Mouse (Mus musculus) thymus, adult 2 months (tissue): ENCODE results near the gene Nt5c1b.

ENCODE experiments used
- CTCF ChIP-seq: fragments of 200-500 bp; IDR thresholded peaks from 2 replicates; pipeline ENCODE4 v1.5.1; 2012; ENCODE audit warnings: mild to moderate bottlenecking, control low read depth, low read length, moderate library complexity, borderline replicate concordance; ENCODE audit not compliant: control insufficient read depth, poor library complexity, insufficient read depth; ENCODE audit errors: extremely low read depth
- POLR2A ChIP-seq: fragments of 200-500 bp; IDR thresholded peaks from 2 replicates; pipeline ENCODE4 v1.6.1; 2012; ENCODE audit warnings: mild to moderate bottlenecking, low read length, control low read depth, moderate library complexity; ENCODE audit not compliant: control insufficient read depth, poor library complexity, insufficient read depth; ENCODE audit errors: extremely low read depth

DNA sequence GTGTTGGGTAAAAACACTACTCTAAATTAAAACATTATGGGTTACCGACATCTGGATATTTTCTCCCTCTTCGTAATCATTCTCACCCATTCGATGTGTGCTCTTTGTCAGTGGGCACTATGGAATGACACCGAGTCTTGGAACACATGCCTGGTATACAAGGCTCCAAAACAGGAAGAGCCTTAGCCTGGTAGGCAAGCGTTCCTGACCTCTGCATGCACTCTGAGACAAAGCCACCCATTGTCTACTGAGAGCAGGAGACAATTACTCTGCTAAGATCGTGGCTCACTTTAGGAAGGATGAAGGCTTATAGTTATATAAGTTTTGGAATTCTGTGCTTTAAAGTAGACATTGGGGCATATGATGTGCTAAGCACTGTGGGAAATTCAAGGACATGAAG is 12.0 kb upstream of the Nt5c1b start:
- TF ChIP-seq POLR2A (no peak), CTCF (no peak)
